Mouse (Mus musculus) neural tube, postnatal 0 days (tissue): Measurements from ENCODE around the gene Nr4a1. TPM values are rescaled to one million over a fixed set of nuclear protein-coding genes. Genes with fewer than 3 reads are reported as not detected.

Experiments
- polyA plus RNA-seq: library from polyadenylated mRNA; unstranded; fragments of >200 nt; fragmentation: Nextera tagmentation; extraction: Ambion mirVana; gene quantifications from 2 replicates; pipeline ENCODE4 v1.2.1, GENCODE M21; 2015

Gene Nr4a1
- 11.8 and 15.2 TPM in 2 replicates for polyA plus RNA-seq

DNA sequence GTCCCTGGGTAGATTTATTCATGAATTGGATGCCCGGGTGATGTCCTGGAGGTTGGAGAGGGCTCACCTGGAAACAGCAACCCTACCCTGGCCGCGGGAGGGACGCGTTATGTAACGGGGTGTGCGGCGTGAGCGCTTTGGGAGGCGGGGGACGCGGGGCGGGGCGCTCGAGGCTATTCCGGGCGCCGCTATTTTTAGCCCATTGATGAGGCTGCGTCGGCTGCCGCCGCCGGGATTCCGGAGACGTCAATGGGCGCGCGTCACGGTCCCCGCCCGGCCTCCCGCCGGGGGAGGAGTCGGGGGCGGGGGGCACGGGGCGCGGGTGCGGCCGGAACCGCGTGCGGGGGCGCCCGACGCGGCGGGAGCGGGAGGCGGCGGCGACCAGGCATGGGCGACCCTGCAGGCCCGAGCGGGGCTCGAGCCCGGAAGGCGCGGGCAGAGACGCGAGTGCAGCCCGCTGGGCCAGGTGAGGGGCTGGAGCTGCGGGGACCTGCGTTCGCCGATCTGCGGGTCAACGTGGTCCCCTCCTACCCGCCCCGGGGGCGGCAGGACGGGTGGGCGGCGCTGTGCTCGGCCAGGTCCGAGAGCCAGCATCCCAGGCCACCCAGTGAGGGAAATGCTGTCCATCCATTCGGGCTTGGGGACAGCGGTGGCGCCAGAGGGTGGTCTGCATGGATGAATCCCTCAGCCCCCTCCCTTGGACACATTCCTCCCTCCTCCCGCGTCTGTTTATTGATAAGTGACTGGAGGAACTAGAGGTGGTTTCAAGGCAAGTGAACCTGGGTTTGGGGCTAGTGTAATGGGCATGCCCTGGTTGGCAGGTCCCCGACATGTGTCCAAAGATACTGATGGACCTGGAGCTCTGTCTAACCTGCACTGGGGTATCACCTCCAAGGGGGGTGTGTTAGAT, at the start of gene Nr4a1:
Gene Nr4a1 (plus strand): TSS at position 384 of the 910 bp plus-strand sequence.

DNA sequence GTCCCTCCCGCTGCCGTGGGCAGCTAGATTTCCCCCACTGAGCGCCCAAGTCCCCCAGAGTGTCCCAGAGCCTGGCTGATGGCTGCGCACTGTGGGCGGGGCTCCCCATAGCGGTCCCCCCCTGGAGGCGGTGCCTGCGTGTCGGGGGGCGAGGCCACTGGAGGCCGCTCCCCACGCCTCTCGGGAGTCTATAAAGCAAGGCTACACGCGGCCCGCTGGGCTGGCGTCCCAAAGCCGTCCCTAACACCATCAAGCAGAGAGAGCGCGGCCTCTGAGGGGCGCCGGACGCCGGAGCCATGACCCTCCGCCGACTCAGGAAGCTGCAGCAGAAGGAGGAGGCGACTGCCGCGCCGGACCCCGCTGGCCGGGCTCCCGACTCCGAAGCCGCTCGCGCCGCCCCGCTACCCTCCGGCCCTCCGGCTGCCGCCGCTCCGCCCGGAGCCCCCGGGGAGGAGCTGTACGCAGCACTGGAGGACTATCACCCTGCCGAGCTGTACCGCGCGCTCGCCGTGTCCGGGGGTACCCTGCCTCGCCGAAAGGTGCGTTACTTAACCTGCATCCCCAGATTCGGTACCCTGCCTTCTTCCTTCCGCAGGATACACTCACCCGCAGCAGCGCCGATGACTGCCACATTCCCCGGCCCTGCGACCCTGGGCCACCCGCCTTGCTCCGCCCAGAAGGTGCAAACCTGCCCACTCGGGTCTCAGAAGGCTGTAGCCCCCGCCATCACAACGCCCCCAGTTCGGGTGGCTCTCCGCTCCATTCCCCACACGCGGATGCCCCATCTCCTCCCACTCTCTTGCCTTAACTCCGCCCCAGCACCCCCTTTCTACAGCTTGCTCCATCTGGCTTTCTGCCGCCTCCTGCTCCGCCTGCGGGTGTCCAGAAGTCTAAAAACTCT, 29.8 kb upstream of the Nr4a1 start, which contains the start of gene Grasp:
Gene Grasp (plus strand): TSS at position 183 of the 901 bp plus-strand sequence.

DNA sequence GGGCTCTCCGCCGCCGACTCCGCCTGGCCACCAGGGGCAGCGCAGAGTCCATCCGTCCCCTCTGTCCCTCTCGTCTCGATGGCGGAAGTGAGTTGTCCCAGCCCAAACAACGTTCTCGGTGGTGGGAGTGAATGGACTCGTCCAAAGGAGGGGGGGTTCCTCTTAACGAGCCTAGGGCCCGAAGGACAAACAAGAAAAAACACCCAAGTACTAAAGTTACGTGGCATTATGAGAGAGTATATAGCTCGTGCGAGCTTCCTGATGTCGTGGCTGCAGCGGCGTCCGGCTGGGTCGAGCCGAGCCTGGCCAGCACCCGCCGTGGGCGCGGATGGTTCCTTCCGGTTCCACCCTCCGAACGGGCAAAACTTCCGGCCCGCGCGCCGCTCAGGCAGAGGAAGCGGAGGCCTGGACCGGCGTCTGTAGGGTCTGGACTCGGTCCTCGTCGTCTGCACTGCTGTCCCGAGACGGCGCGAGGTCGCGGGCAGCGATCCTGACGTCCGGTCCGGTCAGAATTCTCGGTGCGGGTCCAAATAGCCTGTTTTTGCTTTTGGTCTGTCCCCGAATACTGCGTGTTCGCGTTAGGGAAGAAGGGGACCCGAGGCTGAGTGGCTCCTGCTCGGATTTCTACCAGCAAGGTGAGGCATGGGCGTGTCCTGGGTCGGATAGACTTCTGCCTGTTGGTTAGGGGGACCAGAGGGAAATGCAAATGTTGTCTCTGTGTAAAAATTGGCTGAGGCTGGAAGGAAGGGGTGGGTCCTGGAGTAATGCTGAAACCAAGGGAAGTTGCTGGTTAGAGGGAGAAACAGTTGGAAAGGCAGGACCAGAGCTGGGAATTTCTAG, 30.1 kb downstream of the Nr4a1 start, which contains the start of gene Atg101:
Gene Atg101 (plus strand): TSS at position 362 of the 840 bp plus-strand sequence.

DNA sequence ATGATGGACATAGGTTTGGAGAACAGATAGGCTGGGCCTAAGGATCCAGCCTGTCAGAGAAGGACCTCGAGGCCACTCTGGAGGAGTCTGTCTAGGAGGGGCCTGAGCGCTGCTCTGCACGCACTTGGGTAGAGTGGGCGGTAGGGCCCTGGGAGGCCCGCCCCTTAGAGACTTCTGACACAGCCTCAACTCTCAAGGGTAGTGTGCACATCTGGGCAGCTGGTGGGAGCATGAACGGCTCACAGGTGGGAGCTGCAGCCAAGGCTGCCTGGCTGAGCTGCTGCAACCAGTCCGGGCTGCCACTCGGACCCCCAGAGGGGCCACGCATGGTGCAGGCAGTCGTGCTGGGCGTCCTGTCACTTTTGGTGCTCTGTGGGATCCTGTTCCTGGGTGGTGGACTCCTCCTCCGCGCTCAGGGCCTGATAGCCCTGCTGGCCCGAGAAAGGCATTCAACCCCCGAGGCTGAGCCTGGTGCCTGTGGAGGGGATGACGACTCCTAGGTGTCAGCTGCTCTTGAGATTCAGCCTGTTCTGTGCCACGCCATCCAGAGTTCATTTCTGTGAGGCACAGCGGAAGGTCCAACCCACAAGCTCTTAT, 39.1 kb downstream of the Nr4a1 start, which contains the start of gene 6030408B16Rik:
Gene 6030408B16Rik (plus strand): TSS at position 188 of the 597 bp plus-strand sequence.

Other genes with a start within 250 kb of the Nr4a1 start
- 0.14 TPM in 1 of 2 replicates, not detected in the other for gene Gm47841, start 206.9 kb upstream of the Nr4a1 start, polyA plus RNA-seq
- 0.21 and 0.25 TPM in 2 replicates for gene Fignl2, start 175.7 kb upstream of the Nr4a1 start, polyA plus RNA-seq
- gene Ankrd33, start 138.5 kb upstream of the Nr4a1 start, polyA plus RNA-seq = not detected in 2 replicates
- gene Acvrl1, start 125.7 kb upstream of the Nr4a1 start, polyA plus RNA-seq = 7.5 and 9.7 TPM in 2 replicates
- 14.3 and 16.7 TPM in 2 replicates for gene Acvr1b, start 80.2 kb upstream of the Nr4a1 start, polyA plus RNA-seq
- gene Grasp, start 30.1 kb upstream of the Nr4a1 start, polyA plus RNA-seq = 2.7 and 3.2 TPM in 2 replicates
- gene Atg101, start 30.0 kb downstream of the Nr4a1 start, polyA plus RNA-seq = 63.2 and 67.3 TPM in 2 replicates
- gene 6030408B16Rik, start 38.9 kb downstream of the Nr4a1 start, polyA plus RNA-seq = 0.26 and 0.34 TPM in 2 replicates
- gene Krt80, start 115.9 kb downstream of the Nr4a1 start, polyA plus RNA-seq = 0.58 and 0.74 TPM in 2 replicates
- 0.19 and 0.37 TPM in 2 replicates for gene Krt7, start 156.8 kb downstream of the Nr4a1 start, polyA plus RNA-seq
- 1.1 and 1.2 TPM in 2 replicates for gene Krt87, start 184.5 kb downstream of the Nr4a1 start, polyA plus RNA-seq
- not detected in 2 replicates for gene Krt88, start 193.5 kb downstream of the Nr4a1 start, polyA plus RNA-seq
- gene Krt81, start 209.5 kb downstream of the Nr4a1 start, polyA plus RNA-seq = not detected in 2 replicates
- gene Krt86, start 219.2 kb downstream of the Nr4a1 start, polyA plus RNA-seq = 0.13 and 0.14 TPM in 2 replicates
- not detected in 2 replicates for gene Krt83, start 237.2 kb downstream of the Nr4a1 start, polyA plus RNA-seq